Mouse (Mus musculus): Measurements from ENCODE around the gene Cflar. TPM values are rescaled to one million over a fixed set of nuclear protein-coding genes. Genes with fewer than 3 reads are reported as not detected.
A peak's percentile ranks its signal among the peaks of the same experiment; 100 is the strongest.
"Not testable (repeated sequence)": the region's sequence is repeated elsewhere in the genome, so short reads cannot be mapped to it uniquely, and the experiment has no call there.

The Cflar gene
- total RNA-seq, 2 experiments from 2014 or later: 25.7 to 38.9 TPM

DNA sequence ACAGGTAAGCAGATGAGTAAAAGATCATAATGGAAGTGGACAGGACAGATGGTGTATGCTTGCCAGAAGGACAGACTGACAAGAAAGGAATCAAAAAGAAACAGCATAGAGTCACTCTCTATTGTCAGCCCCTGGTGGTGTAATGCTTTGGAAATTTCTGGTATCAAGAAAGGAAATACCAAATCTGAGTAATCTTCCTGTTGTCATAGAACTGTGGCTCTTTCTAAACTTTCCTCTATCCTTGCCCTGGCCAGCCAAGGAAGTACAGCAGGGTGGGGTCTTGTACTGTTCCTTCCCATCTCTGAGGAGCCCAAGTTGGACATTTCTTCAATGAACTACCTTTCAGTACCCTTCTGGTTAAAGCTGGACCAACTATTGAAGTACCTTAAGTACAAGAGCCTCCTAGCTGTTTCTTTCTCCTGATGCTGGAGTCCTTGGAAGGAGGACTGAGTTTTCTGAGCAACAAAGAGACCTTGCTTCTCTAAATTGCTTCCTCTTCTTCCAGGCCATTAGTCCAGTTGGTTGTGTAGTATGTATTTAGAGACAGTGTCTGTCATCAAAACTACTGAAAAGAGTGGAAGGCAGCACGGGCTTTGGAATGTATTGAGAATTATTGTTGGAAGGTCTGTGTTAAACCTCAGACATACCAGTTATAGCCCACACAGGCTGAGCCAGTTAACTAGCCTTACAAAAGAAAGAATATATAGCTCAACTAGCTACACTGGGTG lies 15.9 kb downstream of the Cflar start:
- DNase-seq: no peak
- intact Hi-C loops (cut with DNase I): no loop called here

DNA sequence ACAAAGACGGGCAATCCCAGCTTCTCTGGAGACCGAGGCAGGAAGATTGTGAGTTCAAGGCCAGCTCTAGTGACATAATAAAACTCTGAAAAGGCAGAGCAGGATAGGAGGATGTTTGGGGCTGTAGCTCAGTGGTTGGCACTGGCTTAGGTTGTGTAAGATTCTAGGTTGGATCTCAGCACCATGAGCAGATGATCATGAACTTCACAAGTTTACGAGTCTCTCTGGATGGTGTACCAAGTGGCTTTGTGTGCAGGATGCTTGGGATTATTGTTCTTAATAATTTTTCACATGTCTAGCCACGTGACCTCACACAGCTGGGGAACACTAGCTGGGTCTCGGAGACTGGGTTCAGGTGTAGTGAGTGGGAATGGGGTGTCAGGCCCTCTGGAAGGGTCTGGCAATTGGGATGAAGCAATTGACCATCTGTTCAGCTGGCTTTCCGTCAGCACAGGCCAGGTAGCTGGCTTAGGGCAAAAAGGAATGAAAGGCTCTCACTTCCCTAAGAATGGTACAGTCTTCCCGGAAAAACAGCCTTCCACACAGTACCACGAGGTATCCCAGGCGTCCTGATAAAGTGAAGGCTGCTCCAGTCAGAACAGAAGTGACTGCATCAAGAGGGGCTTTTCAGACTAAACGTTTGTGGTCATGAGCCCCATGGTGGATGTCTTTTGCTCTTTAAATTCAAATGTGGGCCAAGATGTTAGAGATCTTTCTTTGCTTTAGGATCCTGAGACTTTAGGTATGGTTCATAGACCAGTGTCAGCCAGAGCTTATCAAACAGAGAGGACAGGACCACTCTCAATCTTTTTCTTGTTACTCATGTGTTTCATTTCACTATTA lies 16.7 kb downstream of the Cflar start:
- peak; percentile 34 for DNase-seq
- intact Hi-C loops (cut with DNase I): no loop called here

DNA sequence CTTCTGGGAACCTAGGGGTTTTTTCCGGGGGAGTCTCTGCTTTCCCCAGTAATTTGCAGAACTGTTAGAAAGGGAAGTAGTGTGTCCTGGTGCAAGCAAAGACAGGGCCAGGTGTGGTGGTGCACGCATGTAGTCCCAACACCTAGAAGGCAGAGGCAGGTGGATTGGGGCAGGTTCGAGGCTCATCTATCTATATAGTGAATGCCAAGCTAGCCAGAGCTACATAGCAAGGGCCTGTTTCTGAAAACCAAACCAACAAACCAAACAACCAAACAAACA lies 17.2 kb downstream of the Cflar start:
- DNase-seq: no peak
- intact Hi-C loops (cut with DNase I): no loop called here

DNA sequence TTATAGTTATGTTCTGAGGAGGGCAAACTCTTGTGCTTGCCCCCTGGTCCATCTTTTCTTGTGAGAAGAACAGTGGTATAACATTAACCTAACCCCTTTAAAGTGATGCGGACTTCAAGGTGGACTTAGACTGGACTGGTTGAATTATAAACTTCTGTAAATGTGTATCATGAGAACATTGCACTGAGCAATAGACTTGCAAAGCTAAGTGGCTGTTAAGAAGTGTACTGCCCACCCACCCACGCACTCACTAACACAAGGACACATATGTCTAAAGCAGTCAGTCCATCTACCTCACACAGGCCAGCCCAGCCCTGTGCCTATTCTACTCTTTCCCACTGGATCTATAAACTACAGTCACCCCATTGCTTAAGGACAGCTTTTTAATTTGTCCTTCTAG lies 22.3 kb downstream of the Cflar start:
- intact Hi-C loops (cut with DNase I): no loop called here

DNA sequence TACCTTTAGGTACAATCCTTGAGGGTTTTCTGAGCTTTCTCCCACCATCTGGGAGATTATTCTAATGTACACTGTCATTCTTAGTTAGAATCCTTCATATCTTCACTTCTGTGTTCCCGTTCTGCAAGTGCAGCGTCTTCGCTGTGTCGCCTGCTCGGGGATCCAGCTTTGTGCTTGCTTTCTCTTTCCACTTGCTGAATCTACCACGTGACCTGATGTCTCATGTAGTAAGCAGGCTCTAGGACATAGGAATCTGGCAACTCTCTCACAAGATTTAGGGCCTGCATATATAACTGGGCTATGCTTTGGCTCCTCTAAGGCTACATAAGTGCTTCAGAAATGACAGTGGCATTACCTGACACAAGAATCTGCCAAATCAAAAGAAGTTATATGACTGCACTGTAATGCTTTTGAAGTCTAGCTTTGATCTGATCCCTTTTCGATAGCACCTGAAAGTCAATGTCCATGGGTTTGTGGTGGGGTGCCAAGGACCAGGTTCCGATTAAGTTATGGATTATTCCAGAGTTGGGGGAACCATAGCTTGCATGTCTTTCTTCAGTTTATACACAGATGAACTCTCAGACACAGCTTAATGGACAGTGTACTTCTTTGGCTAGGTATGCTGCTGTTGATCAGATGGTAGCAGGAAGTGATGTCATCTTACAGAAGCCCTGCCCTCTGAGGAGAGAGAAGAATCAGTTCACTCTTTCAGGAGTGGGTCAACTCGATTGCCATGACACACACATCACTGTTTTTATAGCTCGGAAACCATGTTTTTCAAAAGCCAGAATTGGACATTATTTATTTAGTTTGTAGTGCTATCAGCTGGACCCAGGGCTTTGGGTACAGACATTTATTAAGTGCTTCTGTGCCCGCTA lies 23.0 kb downstream of the Cflar start:
- no peak for DNase-seq
- intact Hi-C loops (cut with DNase I): no loop called here

More for the DNA sequence above, 22.3 kb downstream of the Cflar start:
- no peak for DNase-seq

DNA sequence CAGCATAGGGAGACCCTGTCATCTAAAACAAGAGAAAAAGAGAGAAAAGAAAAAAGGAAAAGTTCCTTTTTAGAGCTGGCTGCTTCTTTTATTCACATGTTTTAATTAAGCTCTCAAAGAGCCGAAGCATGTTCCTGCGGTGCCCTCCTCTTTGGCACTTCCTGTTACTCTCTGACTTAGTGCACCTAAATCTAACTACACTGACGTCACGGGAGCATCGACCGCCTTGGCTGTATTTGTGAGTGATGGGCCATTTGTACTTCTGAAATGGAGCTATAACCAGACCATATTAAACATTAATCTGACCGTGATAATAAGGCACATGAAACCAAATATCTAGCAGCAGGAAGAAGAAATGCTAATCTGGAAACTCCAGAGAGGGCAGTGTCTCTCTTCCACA lies 24.7 kb downstream of the Cflar start:
- intact Hi-C loops (cut with DNase I): no loop called here
- DNase-seq: no peak

DNA sequence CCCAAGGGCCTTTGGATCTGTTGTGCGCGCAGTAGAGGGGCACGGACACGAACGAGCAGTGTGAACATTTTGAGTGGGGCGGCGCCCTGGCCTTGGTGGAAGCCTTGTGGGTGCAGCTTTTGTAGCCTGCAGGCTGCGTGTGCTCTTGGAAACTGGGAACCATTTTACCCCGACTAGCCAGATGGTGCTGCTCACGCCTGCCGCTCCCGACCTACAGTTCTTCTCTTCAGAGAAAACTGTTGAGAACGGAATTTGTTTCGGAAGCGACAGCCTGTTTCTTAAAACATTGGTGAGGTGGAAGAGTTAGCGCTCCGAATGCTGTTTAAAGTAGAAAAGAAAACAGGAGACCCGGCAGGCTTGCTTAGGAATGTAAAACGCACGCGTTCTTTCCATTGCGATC lies 25.7 kb downstream of the Cflar start:
- DNase-seq: no peak
- intact Hi-C loops (cut with DNase I): no loop called here

DNA sequence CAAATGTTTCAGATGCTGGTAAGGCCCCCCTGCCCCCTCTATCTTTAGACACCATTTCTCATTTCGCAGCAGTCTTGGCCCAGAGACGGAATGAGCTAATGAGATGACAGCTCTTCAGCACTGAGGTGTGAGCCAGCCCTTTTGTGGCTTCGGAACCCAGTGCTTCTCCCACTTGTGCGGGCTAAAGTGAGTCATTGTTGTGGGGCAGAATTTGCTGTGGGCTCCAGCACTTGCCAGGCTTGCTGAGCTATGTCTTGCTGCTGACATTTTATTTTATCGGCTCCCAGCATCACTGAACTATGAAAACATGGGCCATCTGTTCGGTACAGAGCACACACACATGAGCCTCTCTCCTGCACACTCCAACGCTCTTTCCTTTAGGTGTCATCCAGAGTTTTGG lies 28.2 kb downstream of the Cflar start:
- intact Hi-C loops (cut with DNase I): no loop called here
- DNase-seq: peak; percentile 15

DNA sequence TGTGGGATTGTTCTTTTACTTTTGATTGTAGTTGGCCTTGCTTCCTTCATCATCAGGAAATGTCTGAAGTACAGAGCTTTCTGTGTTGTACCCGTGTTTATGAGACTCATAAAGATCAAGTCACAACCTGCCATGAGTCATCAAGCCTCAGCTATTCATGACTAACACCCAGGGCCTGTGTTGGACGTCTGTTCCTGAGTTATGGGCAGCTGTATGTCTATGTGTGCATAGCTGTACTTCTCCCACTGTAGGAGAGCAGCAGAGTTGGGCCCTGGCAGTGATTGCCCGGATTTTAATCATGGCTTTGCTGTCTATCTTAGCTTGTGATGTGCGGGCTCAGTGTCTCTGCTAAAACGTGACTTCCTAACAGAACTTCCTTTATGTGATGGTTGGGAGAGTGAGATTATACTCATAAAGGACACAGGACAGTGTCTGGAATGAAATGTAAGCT lies 31.3 kb downstream of the Cflar start:
- no peak for DNase-seq
- intact Hi-C loops (cut with DNase I): no loop called here

DNA sequence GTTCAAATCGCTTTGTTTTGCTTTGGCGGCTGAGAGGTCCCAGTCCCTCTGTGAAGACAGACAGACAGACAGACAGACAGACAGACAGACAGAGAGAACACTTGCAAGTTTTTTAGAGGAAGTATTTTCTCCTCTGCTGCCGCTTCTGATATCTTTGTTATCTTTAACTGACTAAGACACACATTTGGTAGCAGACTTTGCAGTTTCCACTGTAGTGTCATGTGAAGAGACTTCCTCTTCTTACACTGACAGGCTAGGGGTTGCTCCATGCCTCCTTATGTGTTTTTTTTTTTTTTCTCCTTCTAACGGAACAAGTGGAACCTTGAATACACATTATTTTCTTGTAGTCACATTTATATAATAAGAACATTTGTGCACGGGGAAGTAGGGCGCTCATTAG lies 31.9 kb downstream of the Cflar start:
- no peak for DNase-seq
- intact Hi-C loops (cut with DNase I): no loop called here

DNA sequence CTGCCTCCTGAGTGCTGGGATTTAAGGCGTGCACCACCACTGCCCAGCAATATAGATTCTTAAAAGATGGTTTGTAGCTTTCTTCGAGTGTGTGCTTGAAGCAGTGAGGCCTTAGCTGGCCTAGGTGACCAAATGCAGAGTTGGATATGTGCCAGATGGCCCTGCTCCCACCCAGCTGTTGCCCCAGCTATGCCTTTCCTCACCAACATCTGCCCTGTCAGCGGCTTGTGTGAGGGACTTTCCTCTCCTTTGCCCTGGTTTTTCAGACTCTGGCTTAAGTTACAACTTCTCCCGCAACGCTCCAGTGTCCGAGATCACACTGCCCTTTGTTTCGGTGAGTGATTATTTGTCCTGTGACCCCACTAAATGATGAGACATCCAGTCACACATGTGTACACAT lies 33.3 kb downstream of the Cflar start:
- intact Hi-C loops (cut with DNase I): no loop called here
- DNase-seq: no peak

DNA sequence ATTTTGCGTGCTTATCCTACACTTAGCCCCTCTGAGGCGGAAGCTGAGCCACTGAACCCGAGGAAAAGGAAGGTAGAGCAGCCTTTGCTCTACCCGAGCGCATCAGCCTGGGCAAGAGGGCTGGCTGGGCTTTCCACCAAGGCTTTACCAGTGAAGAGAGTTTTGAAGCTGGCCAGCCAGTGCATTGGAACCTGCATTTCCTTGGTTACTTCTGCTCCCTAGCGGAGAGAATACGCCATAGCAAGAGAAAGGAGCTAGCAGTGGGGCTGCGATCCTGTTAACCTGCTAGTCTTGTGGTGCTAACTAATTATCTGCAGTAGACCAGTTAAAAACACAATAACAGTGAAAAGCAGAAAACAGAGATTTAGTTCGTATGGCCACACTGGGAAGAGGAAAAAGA lies 35.6 kb downstream of the Cflar start:
- DNase-seq: peak; percentile 36
- intact Hi-C loops (cut with DNase I): no loop called here

DNA sequence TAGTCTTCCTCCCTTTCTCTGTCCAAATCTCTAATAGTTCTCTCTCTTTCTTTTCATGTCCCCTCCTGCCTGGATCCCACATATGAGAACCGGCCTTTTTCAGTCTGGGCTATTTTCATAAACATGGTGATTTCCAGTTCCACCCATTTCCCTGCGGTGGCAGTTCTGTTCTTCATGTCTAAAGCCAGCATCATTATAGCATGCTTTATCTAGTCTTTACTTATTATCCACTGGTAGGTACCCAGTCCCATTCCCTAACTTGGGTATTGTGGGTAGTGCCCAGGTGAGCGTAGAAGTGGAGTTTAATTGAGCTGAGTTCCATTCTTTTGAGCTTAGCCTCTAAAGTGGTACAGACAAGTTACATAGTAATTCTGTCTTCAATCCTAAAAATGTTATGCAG lies 48.1 kb downstream of the Cflar start:
- intact Hi-C loops (cut with DNase I): no loop called here
- DNase-seq: no peak

DNA sequence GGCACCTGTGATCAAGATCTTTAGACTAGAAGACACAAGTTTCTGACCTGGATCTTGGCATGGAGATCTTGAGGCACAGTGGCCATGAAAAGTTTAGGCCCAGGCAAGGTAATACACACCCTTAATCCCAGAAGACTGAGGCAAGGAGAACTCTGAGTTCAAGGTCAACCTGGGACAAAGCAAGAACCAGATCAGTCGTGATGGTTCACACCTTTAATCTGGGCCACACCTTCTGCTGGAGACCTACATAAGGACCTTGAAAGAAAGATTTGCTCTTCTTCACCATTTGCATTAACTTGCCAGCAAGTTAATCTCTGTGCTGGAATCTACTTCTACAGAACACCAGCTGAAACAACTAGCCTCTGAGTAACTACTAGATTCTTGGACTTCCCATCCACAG lies 49.3 kb downstream of the Cflar start:
- intact Hi-C loops (cut with DNase I): no loop called here
- DNase-seq: no peak

DNA sequence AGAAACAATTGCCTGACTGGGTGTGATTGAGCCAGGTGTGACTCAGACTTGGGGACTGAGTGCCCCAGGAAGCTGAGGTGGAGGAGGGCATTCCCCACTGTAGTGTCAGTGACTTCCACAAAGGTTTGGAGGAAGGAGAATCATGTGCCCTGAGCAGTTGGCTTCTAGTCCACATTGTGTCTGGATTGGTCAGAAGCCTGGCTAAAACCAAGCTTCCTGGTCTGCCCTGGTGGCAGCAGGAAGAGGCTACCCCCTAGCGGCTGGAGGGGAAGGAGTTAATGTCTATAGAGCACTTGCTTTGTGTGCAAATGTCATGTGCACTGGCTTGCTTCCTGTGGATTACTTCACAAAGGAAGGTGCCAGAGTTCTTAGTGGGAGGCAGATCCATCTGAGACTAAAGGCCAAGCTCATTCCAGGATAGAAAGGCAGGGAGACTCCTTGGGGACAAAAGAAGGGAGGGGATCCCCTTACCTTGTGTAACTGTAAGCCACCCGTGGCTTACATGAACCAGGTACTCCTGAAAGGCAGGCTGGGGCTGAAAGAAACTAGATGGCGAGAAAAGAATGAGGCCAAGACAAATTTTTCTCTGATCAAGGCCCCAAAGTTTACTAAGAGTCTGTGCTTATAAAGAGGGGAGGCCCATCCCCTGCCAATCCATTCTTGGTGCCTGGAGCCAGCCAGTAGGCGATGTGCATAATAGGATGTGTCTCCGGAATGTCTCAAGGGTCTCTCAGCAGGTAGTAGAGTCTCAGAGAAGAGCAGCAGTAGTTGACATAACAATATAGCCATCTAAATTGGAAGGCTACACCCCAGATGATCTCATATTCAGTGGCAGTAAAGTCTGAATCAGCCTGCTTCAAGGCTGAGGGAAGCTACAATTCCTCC lies 50.3 kb downstream of the Cflar start:
- DNase-seq; intact Hi-C loops (cut with DNase I): not testable (repeated sequence)

DNA sequence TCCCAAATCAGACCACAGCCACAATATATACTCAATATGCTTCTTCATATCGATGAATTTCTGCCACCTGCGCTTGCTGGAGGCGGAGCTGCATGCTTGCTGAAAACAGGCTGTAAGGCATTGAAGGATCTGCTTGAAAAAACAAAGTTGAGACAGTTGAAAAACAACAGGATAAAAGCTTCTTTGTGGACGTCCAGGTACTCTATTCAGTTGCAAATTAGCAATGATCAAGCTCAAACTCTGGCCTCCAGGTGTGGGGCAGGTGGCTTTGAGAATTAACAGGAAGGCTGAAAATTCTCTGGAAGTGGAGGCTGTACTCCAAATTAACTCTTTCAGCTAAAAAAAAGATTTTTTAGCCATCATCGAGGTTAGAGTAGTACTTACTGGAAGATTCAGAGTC lies 51.3 kb downstream of the Cflar start:
- intact Hi-C loops (cut with DNase I): no loop called here
- no peak for DNase-seq

DNA sequence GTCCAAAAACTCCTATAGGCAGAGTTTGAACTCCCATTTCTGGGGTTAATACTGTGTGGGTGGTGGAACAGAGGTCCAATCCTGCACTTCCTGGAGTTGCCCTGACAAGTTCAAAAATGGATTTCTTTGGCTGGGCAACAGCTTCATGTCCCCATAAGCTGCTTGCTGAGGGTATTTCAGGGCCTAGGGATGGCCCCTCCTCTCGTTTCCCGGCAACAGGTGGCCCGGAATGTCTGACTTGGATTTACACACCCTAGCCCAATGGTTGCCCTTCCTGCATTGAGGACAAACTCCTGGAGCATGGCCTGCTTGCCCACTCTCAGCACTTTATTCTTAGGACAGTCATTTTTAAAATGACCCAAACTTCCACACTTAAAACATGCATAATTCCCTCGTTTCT lies 55.1 kb downstream of the Cflar start:
- DNase-seq; intact Hi-C loops (cut with DNase I): not testable (repeated sequence)

DNA sequence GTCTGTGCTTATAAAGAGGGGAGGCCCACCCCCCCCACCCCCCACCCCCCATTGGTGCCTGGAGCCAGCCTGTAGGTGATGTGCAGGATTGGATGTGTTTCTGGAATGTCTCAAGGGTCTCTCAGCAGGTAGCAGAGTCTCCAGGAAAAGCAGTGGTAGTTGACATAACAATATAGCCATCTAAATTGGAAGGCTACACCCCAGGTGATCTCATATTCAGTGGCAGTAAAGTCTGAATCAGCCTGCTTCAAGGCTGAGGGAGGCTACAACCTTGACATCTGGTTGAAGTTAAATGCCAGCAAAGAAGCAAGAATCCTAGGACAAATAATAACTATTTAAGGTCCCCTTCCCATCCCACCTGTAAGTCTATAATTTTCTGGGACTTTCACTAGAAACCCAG lies 57.8 kb downstream of the Cflar start:
- DNase-seq: no peak
- intact Hi-C loops (cut with DNase I): no loop called here

DNA sequence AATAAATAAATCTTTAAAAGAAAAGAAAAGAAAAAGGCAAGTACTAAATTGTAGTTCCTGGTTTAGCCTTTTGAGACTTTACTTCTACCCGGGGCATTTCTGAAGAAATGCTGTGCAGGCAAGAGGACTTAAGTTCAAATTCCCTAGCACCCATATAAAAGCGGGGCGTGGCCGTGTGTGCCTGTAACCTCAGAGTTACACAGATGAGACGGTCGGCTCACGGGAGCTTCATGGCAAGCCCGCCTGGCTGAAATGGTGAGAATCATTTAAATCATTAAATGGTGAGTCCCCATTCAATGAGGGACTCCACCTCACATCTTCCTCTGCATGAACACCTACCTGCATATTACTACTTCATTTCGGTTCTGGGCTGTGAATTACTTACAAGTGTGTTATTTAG lies 58.4 kb downstream of the Cflar start:
- no peak for DNase-seq
- intact Hi-C loops (cut with DNase I): loop anchor here (5.0 to 10.0 kb wide), 3 partner anchors 128 to 855 kb away; no protein-coding TSS in a partner anchor

DNA sequence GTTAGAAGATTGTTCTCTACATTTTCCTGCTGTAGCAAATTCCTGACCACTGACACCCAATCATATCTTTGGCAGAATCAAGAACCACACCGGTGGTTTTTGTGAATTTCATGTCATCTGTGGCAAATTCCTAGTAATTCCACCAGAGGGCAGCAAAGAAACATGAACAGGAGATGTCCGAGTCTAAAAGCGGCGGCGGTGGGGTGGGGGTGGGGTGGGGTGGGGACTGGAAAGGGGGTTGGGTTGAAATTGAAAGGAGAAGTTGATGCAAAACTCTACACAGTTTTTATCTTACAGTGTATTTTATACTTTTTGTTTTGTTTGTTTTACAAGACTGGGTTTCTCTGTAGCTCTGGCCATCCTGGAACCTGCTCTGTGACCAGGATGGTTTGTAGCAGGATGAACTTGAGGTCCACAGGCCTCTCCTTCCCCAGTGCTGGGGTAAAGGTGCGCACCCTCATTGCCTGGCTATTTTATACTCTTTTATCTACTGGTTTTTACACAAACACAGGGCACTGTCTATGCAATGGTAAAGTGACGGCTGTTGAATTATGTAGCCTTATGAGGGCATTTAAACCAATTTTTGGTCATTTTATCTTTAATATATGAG lies 58.9 kb downstream of the Cflar start:
- DNase-seq: peak; percentile 28
- intact Hi-C loops (cut with DNase I): loop anchor here (5.0 to 10.0 kb wide), 3 partner anchors 127 to 855 kb away; no protein-coding TSS in a partner anchor

All from left cerebral cortex, postnatal 4 days (tissue).